Mouse (Mus musculus): ENCODE data around the gene Pdpk1. TPM values are rescaled to one million over a fixed set of nuclear protein-coding genes. Genes with fewer than 3 reads are reported as not detected.
A peak's percentile ranks its signal among the peaks of the same experiment; 100 is the strongest.

Gene Pdpk1
- total and polyA plus RNA-seq, 3 experiments, result 18.3 to 26.9 (median 19.0) TPM

DNA sequence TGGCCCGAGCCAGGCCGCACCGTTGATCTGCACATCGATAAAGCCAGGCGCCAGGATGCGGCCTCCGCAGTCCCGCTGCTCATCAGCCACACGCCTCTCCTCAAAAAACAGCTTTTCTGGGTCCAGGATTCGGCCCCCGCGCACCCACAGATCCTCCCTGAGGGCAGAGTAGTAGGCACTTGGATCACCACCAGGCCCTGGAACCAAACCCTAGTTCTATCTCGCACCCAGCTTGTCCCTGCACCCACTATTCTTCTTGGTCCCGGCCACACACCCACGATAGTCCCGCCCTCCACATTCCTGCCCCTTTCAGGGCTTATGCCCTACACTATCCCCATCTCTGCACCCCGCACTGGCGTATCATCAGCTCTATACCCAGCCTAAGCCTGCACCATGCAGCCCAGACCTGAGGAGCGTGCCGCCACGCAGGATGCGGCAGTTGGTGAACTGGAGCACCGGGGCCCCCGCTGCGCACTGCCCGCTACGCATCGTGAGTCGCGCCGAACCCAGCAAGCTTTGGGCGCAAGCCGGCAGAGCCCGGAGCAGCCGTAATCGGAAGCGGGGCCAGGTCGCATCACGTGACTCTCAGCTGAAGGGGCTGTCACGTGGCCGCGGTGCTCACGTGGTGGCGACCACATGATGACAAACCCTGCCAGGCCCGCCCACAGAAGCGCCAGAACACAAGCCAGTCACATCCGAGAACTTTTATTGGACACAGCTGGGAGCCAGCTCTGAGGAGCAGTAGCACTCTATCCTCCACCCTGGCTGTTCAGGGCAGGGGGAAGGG is 12.6 kb upstream of the Pdpk1 start, which contains the start of gene Amdhd2 (continued):
- TF ChIP-seq SMC3 (IDR thresholded peaks at IDR 0.05; ENCODE audit: low read depth, low read length) (0 out of 2 replicates have a peak, but pooled peaks have one; percentile 13), UBTF (IDR thresholded peaks at IDR 0.05; ENCODE audit: borderline replicate concordance, insufficient read depth, low read depth, low read length) (no peak), USF2 (IDR thresholded peaks at IDR 0.05; ENCODE audit: borderline replicate concordance in 1 of 2, insufficient read depth in 1 of 2, low read depth in 1 of 2, low read length in 2 of 2) (peak; percentile 97 to 98), JUND (IDR thresholded peaks at IDR 0.05; ENCODE audit: low read depth, low read length) (no peak), ELF1 (IDR thresholded peaks at IDR 0.05; ENCODE audit: low read depth, low read length) (peak; percentile 56; the same call in 1 of the 2 replicates), KAT2A (conservative IDR thresholded peaks at IDR 0.05; ENCODE audit: low read depth, low read length) (no peak), TCF12 (IDR thresholded peaks at IDR 0.05; ENCODE audit: low read depth, low read length) (0 out of 2 replicates have a peak, but pooled peaks have one; percentile 18), CHD2 (IDR thresholded peaks at IDR 0.05; ENCODE audit: low read length) (peak; percentile 55), MAFK (IDR thresholded peaks at IDR 0.05; ENCODE audit: borderline replicate concordance, low read depth, low read length) (no peak), NELFE (IDR thresholded peaks at IDR 0.05; ENCODE audit: low read depth, low read length) (peak; percentile 30; the same call in 1 of the 2 replicates)

DNA sequence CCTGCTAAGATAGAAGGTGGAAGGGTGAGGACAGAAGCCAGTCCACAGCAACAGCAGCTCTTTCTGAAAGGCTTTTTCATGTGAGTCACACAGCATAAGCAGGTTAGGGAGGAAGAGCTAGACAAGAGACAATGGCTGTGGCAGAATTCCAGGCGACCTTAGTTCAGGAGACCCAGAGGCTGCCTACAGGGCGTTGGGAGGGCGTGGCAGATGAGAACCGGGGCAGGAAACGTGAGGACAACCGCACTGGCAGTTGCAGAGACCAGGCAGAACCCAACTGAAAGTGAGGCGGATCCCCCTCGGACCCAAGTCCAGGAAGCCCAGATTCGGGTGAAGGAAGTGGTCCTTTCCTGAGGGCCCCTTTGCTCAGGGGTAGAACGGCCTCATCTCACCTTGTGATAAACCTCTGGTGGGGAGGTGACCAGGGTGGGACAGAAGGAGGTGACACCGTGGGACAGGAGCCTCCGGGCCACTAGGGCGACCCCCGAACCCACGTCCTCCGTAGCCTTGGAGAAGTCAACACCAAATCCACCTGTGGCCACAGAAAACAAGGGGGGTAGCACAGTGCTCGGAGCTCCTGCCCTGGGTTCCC is 12.0 kb upstream of the Pdpk1 start:
- TF ChIP-seq EP300 (IDR thresholded peaks at IDR 0.05; ENCODE audit: low read depth in 1 of 2, low read length in 2 of 2) (no peak), TAL1 (IDR thresholded peaks at IDR 0.05; ENCODE audit: low read length) (no peak), E2F4 (IDR thresholded peaks at IDR 0.05; ENCODE audit: borderline replicate concordance, low read depth, low read length) (no peak), GATA1 (IDR thresholded peaks at IDR 0.05; ENCODE audit: low read depth, low read length) (no peak), POLR2AphosphoS2 (IDR thresholded peaks at IDR 0.05; ENCODE audit: low read length) (no peak), MAX (IDR thresholded peaks at IDR 0.05; ENCODE audit: low read length) (no peak), USF1 (IDR thresholded peaks at IDR 0.05; ENCODE audit: low read depth, low read length) (0 out of 2 replicates have a peak, but pooled peaks have one; percentile 6), BHLHE40 (IDR thresholded peaks at IDR 0.05; ENCODE audit: borderline replicate concordance, low read depth, low read length) (0 out of 2 replicates have a peak, but pooled peaks have one; percentile 35), MYC (IDR thresholded peaks at IDR 0.05; ENCODE audit: low read depth, low read length) (no peak), NELFE (IDR thresholded peaks at IDR 0.05; ENCODE audit: low read depth, low read length) (peak; percentile 33; the same call in 1 of the 2 replicates), MAZ (IDR thresholded peaks at IDR 0.05; ENCODE audit: low read depth, low read length) (no peak)
- Histone ChIP-seq H3K36me3 (ENCODE audit: control insufficient read depth in 1 of 2, insufficient read depth in 2 of 2, low read length in 2 of 2) (peaks cover 4 to 10% of the 10 kb centered on the region in 2 experiments), H3K27ac (ENCODE audit: control insufficient read depth, low read depth, low read length) (peak overlapping the region; percentile 66), H3K9ac (ENCODE audit: control insufficient read depth, low read depth, low read length, poor library complexity, severe bottlenecking) (peak overlapping the region; percentile 66), H3K4me1 (ENCODE audit: control insufficient read depth in 1 of 2, insufficient read depth in 2 of 2, low read length in 2 of 2) (peaks cover 2 to 15% of the 10 kb centered on the region in 2 experiments; a peak in 3 of 4 replicates), H3K27me3 (ENCODE audit: control insufficient read depth in 1 of 2, insufficient read depth in 2 of 2, low read length in 2 of 2) (no peaks in the 10 kb centered on the region), H3K79me2 (ENCODE audit: control insufficient read depth, insufficient read depth, low read length, poor library complexity) (peaks cover 16% of the 10 kb centered on the region), H3K4me3 (ENCODE audit: control insufficient read depth in 1 of 2, insufficient read depth in 1 of 2, low read depth in 2 of 2, low read length in 2 of 2) (peak overlapping the region; percentile 62 to 87), H3K9me3 (replicated peaks; ENCODE audit: insufficient read depth, low read length) (no peaks in the 10 kb centered on the region)
- peak; percentile 63 for DNase-seq (ENCODE audit: low read depth, low spot score)
